Mouse (Mus musculus): ENCODE data around the gene Slc9a5. TPM values are rescaled to one million over a fixed set of nuclear protein-coding genes. Genes with fewer than 3 reads are reported as not detected.

Slc9a5 gene
- polyA plus RNA-seq, 1 experiment from 2014 or later: 0.15 TPM

- peaks cover 60% of the 10 kb centered on the region for H3K4me1 ChIP-seq (replicated peaks)
- H3K27ac ChIP-seq: no peak overlapping the region
- H3K4me3 ChIP-seq (replicated peaks): no peak overlapping the region
- no peak for ATAC-seq (ENCODE audit: low read depth)
- no peak for DNase-seq
- peaks cover 98% of the 10 kb centered on the region for H3K36me3 ChIP-seq
- WGBS (ENCODE audit: insufficient replicate concordance): 87% methylated on average over 8 of the region's 8 CpGs
- no peaks in the 10 kb centered on the region for H3K27me3 ChIP-seq
- no peaks in the 10 kb centered on the region for H3K9me3 ChIP-seq (replicated peaks)
- H3K9ac ChIP-seq: no peak overlapping the region
- H3K4me2 ChIP-seq: no peak overlapping the region
Measured at GRCm38 (mm10) chr8:105310118-105310517, 38.5 kb upstream of the Slc9a5 start.

DNA sequence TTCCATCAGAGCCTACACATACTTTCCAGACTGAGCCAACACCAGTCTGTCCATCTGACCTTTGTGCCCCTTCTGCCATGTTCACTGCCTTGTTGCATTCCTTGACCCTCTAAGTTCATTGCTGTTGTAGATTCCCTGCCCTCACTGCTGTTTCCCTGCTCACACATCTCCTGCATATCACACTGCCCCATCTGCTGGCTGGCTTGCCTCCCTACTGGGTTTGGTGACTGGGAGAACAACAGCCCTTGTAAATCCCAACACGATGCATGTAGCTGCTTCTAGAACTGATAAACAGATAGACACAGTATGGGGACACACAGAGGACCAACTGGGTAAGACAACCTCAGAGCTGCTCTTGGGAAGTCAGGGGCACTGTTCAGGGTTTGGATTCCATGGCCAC lies 36.9 kb upstream of the Slc9a5 start:
- Histone ChIP-seq H3K9ac (peak overlapping the region; percentile 65; the same call in 1 of the 2 replicates), H3K27me3 (no peaks in the 10 kb centered on the region), H3K9me3 (replicated peaks) (no peaks in the 10 kb centered on the region), H3K4me2 (peak overlapping the region; percentile 11; the same call in 1 of the 2 replicates), H3K36me3 (peaks cover 100% of the 10 kb centered on the region), H3K27ac (peak overlapping the region; percentile 77), H3K4me1 (replicated peaks) (peaks cover 57% of the 10 kb centered on the region), H3K4me3 (replicated peaks) (no peak overlapping the region)
- WGBS (ENCODE audit: insufficient replicate concordance): 11% methylated on average over 1 of the region's 1 CpGs
- DNase-seq (peak; percentile 65), ATAC-seq (ENCODE audit: low read depth) (peak; percentile 67)

- H3K36me3 ChIP-seq: peaks cover 99% of the 10 kb centered on the region
- H3K27me3 ChIP-seq: no peaks in the 10 kb centered on the region
- peak overlapping the region; percentile 54 for H3K4me2 ChIP-seq
- ATAC-seq (ENCODE audit: low read depth) (peak; percentile 71), DNase-seq (peak; percentile 50)
- peaks cover 66% of the 10 kb centered on the region for H3K4me1 ChIP-seq (replicated peaks)
- 41% methylated on average over 8 of the region's 8 CpGs for WGBS (ENCODE audit: insufficient replicate concordance)
- H3K9ac ChIP-seq: peak overlapping the region; percentile 65
- H3K27ac ChIP-seq: peak overlapping the region; percentile 77
- no peaks in the 10 kb centered on the region for H3K9me3 ChIP-seq (replicated peaks)
- H3K4me3 ChIP-seq (replicated peaks): peak overlapping the region; percentile 18; the same call in 1 of the 2 replicates
Measured at GRCm38 (mm10) chr8:105312891-105313481, 35.7 kb upstream of the Slc9a5 start.

DNA sequence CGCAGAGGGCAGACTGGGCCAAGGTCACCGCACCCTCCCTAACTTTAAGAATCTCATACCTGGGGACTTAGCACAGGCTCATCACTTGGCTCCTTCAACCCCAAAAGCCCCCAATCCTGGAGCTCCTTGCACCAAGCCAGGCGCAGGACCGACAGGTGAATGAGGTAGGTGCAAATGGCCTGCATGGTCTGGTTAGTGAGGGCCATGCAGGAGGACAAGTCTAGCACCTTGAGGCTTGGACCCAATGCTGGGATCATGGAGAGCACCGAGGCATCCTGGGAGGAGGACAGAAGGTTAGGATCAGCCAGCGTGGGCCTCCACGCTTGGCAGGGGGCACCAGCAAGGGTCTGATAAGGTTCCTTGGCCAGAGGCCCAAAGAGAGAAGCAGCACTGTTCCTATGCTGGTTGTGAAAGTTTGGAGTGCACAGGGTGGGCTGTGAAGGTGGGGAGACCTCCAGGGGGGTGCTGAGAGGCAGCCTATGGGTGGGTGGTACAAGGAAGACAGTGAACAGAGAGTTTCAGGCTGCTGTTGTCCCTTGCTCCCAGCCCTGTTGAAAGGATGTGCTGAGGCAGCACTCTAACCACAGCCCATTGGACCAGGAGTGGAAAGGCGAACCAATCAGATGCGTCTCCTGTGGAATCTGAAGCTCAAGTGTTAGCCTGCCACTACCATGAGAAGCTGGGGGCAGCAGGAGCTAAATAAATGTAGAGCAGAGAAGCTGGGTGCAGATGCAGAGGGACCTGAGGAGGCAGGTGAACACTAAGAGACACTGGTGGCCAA lies 34.8 kb upstream of the Slc9a5 start:
- Histone ChIP-seq H3K27me3 (no peaks in the 10 kb centered on the region), H3K36me3 (peaks cover 99% of the 10 kb centered on the region), H3K4me1 (replicated peaks) (peaks cover 74% of the 10 kb centered on the region), H3K27ac (peak overlapping the region; percentile 77), H3K4me3 (replicated peaks) (peak overlapping the region; percentile 18; the same call in 1 of the 2 replicates), H3K4me2 (peak overlapping the region; percentile 54), H3K9me3 (replicated peaks) (no peaks in the 10 kb centered on the region), H3K9ac (peak overlapping the region; percentile 65)
- peak; percentile 37 for ATAC-seq (ENCODE audit: low read depth)
- 70% methylated on average over 9 of the region's 9 CpGs for WGBS (ENCODE audit: insufficient replicate concordance)
- DNase-seq: no peak

DNA sequence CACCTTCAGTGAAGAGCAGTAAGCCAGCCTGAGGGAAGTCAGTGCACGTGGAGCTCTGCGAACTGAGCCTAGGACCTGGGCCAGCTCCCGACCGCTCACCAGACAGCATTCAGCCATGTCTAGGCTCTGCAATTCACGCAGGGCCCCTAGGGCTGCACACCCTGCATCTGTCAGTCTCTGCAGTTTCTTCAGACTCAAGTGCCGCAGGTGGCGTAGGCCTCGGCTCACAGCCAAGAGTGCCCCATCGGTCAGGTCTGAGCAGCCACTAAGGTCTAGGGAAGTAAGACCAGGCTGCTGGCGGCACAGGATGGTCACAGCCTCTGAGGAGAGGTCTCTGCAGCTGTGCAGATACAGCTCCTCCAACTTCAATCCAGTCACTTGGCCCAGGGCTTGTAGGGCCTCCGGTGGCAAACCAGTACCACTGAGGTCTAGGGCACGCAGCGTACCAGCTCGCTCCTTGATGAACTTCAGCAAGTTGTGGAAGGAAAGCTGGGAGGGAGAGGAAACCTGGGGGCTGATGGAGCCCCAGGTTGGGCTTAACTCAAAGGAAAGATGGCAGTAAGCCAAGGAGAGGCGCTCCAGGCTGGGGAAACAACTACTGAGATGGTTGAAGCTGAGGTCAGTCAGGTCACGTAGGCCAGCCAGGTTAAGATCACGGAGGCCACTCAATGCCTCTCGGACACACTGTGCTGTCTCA lies 33.4 kb upstream of the Slc9a5 start:
- ATAC-seq (ENCODE audit: low read depth) (no peak), DNase-seq (no peak)
- H3K4me1 ChIP-seq (replicated peaks): peaks cover 84% of the 10 kb centered on the region
- H3K27ac ChIP-seq: peak overlapping the region; percentile 77; the same call in 1 of the 2 replicates
- H3K36me3 ChIP-seq: peaks cover 99% of the 10 kb centered on the region
- no peaks in the 10 kb centered on the region for H3K27me3 ChIP-seq
- 91% methylated on average over 18 of the region's 18 CpGs for WGBS (ENCODE audit: insufficient replicate concordance)
- no peak overlapping the region for H3K4me2 ChIP-seq
- H3K9ac ChIP-seq: no peak overlapping the region
- H3K4me3 ChIP-seq (replicated peaks): no peak overlapping the region
- H3K9me3 ChIP-seq (replicated peaks): no peaks in the 10 kb centered on the region

GRCm38 (mm10) chr8:105317941-105318340 lies 30.7 kb upstream of the Slc9a5 start:
- Histone ChIP-seq H3K27me3 (no peaks in the 10 kb centered on the region), H3K9me3 (replicated peaks) (no peaks in the 10 kb centered on the region), H3K27ac (no peak overlapping the region), H3K9ac (peak overlapping the region; percentile 27), H3K4me1 (replicated peaks) (peaks cover 86% of the 10 kb centered on the region), H3K36me3 (peaks cover 74% of the 10 kb centered on the region), H3K4me3 (replicated peaks) (no peak overlapping the region), H3K4me2 (no peak overlapping the region)
- DNase-seq: no peak
- WGBS (ENCODE audit: insufficient replicate concordance): 83% methylated on average over 4 of the region's 4 CpGs
- ATAC-seq (ENCODE audit: low read depth): no peak

GRCm38 (mm10) chr8:105318662-105319190 lies 29.9 kb upstream of the Slc9a5 start:
- Histone ChIP-seq H3K27ac (peak overlapping the region; percentile 65; the same call in 1 of the 2 replicates), H3K9me3 (replicated peaks) (no peaks in the 10 kb centered on the region), H3K27me3 (no peaks in the 10 kb centered on the region), H3K4me3 (replicated peaks) (no peak overlapping the region), H3K9ac (peak overlapping the region; percentile 52; the same call in 1 of the 2 replicates), H3K4me1 (replicated peaks) (peaks cover 86% of the 10 kb centered on the region), H3K4me2 (no peak overlapping the region), H3K36me3 (peaks cover 67% of the 10 kb centered on the region)
- DNase-seq (no peak), ATAC-seq (ENCODE audit: low read depth) (no peak)
- WGBS (ENCODE audit: insufficient replicate concordance): 76% methylated on average over 11 of the region's 11 CpGs

DNA sequence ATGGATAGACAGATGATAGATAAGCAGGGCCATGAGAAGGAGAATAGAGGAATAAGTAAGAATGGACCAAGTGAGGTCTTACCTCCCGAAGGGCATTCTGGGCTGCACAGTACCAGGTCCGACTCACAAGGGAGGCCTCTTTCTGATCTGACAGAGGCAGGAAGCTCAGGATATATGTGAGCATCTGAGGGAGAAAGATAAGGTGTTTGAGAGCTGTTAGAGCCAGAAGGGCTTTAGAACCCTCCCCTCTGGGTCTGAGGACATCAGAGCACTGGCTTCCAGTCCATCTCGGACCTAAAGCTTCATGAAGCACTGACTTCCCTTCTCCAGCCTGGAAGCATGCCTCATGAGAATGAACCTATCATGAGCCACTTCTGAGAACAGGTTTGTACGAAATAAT lies 25.5 kb upstream of the Slc9a5 start:
- Histone ChIP-seq H3K36me3 (peaks cover 27% of the 10 kb centered on the region), H3K27ac (peak overlapping the region; percentile 97), H3K9ac (peak overlapping the region; percentile 72), H3K27me3 (no peaks in the 10 kb centered on the region), H3K4me1 (replicated peaks) (peaks cover 82% of the 10 kb centered on the region), H3K4me3 (replicated peaks) (peak overlapping the region; percentile 82), H3K9me3 (replicated peaks) (no peaks in the 10 kb centered on the region), H3K4me2 (peak overlapping the region; percentile 78)
- DNase-seq (peak; percentile 73), ATAC-seq (ENCODE audit: low read depth) (peak; percentile 86)
- 18% methylated on average over 4 of the region's 4 CpGs for WGBS (ENCODE audit: insufficient replicate concordance)

DNA sequence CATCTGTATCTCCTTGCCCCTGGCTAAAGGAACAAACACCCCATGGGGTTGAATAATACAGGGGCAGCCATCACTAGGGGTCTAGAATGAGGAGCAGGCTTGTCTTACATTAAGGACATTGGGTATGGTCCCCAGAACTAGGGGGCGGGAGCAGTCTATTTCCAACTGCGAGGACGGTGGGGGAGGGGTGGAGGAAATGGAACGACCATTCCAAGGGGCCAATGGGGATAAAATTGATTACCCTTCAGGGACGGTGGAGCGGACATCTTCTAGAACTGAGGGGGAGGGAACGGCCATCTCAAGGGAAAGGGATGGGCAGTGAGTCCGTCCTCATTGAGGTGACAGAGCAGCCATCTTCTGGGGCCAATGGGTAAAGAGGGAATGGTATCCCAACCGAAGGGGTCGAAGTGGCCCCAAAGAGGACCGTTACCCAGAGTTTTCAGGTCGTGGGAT lies 23.0 kb upstream of the Slc9a5 start:
- peaks cover 66% of the 10 kb centered on the region for H3K4me1 ChIP-seq (replicated peaks)
- DNase-seq: no peak
- peak overlapping the region; percentile 92 for H3K9ac ChIP-seq
- peak; percentile 13 for ATAC-seq (ENCODE audit: low read depth)
- no peaks in the 10 kb centered on the region for H3K27me3 ChIP-seq
- H3K27ac ChIP-seq: peak overlapping the region; percentile 97
- under 1% methylated on average over 12 of the region's 12 CpGs for WGBS (ENCODE audit: insufficient replicate concordance)
- peaks cover 32% of the 10 kb centered on the region for H3K36me3 ChIP-seq
- H3K4me3 ChIP-seq (replicated peaks): peak overlapping the region; percentile 82
- peak overlapping the region; percentile 78 for H3K4me2 ChIP-seq
- H3K9me3 ChIP-seq (replicated peaks): no peaks in the 10 kb centered on the region

DNA sequence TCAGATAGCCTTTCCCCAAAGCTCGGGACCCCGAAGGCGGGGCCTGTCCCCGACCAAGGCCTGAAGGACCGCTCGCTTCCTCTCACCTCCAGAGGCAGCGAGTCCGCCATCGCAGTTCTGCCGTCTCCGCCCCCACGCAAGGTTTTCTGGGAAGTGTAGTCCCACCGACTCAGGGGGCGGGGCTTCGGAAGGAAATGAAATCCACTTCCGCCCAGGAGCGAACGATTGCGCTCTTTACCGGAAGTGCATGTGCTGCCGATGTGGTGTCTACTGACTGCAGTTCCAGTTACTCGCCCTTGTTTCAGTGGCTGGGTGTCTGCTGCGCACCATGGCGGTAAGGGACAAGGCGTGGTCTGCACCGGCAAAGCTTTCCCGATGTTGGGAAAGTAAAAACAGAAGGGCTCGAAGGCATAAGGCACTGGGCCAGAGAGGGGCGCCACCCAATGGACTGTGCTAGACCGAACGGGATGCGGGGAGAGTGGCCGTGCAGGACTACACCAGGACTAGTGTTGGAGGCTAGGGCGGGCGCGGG lies 22.4 kb upstream of the Slc9a5 start, which contains the start of the genes Lrrc29 and Tmem208:
Gene Lrrc29, minus strand, starts transcription at position 138 of the 532 bp plus-strand sequence.
Gene Tmem208, plus strand, starts transcription at position 214 of the 532 bp plus-strand sequence.
- Histone ChIP-seq H3K4me1 (replicated peaks) (peaks cover 66% of the 10 kb centered on the region), H3K27me3 (no peaks in the 10 kb centered on the region), H3K4me3 (replicated peaks) (peak within 1 kb of the TSS; percentile 82), H3K4me2 (peak within 1 kb of the TSS; percentile 78), H3K36me3 (peaks cover 36% of the 10 kb centered on the region), H3K9ac (peak within 1 kb of the TSS; percentile 92), H3K9me3 (replicated peaks) (no peaks in the 10 kb centered on the region), H3K27ac (peak within 1 kb of the TSS; percentile 97)
- DNase-seq (peak; percentile 97), ATAC-seq (ENCODE audit: low read depth) (peak; percentile 74)
- under 1% methylated on average over 36 of the region's 36 CpGs for WGBS (ENCODE audit: insufficient replicate concordance)
